Mouse (Mus musculus) CD4-positive helper T cell, adult 2 months (primary cell): Measurements from ENCODE around the gene Leng1.
"Not testable (repeated sequence)": the region's sequence is repeated elsewhere in the genome, so short reads cannot be mapped to it uniquely, and the experiment has no call there.

Source experiments
- DNase-seq: peaks from one replicate; pipeline ENCODE4 v3.0.0-alpha.2; 2012; ENCODE audit warnings: low read depth, missing footprints, low spot score

Gene Leng1

DNA sequence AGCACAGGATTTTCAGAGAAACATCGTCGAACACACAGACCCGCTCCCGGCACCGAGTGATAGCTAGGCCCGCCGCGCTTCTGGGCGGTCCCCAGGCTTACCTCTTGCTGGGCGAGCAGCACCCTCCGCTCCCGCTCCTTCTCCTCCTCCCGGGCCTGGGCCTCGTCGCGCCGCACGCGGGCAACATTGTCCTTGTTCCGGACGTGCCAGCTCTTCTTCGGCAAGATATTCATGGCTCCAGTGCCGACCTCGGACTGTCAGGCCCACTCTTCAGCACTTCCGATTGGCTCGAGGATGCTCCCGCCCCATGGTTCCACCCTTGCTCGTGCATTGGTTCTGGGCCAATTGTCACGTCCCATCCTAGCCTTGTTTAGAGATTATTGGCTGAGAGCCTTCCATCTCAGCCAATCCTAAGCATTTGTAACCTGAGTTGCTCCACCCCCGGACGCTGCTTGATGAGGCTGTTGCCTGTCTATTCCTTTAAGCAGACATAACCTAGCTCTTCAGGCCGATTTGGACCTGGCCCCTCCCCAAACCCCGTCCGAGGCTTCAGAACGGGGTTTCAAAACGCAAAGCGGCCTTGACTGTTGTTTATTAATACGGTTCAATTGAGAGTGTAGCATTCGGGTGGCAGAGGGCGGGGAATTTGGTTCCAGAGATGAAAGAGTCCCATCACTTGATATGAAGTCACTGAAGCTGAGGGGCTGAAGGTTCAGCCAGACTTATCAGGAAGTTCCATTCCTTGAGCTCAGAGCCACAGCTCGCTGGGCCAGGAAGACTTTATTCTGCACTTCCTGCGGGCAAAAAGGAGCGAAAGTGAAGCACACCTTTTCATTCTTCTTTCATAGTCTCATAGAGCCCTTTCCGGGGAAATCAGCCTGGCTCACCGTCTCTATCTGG is at the start of gene Leng1:
Leng1 (minus strand) TSS at position 626 of the 900 bp plus-strand sequence.
- DNase-seq, result peak; percentile 97

DNA sequence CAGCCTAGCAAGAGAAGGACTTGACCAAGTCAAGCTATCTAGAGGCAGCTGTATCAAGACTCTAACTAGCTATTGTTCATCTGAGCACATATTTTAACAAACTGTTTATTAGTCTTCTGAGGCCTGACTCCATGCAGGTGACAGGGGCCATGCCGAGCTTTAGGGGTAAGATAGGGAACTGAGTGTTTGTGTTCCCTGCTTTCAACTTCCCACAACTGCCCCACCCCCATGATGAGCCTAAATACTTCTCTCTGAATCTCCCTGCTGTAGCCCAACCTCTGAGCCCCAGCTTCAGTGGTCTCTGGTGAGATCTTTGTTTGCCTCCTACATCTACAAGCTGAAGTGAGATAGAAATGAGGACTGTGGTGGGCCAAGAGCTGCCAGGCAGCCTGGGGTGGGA is 49.6 kb upstream of the Leng1 start:
- DNase-seq, result no peak

DNA sequence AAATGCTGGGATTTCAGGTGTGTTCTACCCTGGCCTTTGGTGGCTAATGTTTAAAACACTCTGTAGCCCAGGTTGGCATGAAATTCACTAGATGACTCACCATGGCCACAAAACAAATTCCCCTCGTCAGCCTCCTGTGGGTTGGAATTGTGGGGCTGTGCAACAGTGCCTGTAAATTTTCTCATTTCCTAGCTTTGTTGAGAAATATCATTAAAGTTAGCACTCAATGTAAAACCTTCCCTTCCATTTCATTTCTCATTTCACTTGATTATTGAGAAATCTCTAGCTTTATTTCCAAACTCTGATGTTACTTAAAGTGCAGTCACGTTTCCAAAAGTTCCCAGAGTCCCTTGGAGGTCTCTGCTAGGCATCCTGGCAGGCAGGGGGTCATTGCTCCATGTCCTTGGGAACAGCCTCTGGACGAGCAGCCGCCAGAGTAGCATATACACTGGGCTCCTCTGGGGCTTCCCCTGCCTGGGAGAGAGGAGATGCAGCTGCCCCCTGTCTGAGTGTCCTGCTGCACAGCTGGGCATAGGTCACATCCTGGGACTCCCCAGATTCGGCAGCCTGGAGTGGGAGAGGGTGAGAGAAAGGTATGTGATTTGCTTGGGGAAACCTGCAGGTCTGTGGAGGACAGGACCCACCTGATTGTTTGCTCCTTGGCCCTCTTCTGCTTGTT is 46.8 kb upstream of the Leng1 start:
- DNase-seq, result no peak

DNA sequence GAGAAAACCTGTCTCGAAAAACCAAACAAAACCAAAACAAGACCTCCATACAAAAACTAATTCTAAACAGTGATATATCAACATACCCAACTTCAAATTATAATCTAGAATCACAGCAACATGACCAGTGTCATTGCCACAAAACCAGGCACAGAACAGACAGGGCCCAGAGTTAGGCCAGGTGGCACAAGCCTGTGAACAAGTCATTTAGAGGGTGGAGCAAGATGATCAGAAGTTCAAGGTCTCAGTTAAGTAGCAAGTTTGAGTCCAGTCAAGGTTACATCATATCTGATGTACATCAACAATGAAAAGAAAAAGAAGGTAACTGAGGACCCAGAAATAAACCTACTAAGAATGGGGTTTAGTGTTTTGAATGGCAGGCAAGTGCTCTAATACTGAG is 43.4 kb upstream of the Leng1 start:
- DNase-seq, result no peak

DNA sequence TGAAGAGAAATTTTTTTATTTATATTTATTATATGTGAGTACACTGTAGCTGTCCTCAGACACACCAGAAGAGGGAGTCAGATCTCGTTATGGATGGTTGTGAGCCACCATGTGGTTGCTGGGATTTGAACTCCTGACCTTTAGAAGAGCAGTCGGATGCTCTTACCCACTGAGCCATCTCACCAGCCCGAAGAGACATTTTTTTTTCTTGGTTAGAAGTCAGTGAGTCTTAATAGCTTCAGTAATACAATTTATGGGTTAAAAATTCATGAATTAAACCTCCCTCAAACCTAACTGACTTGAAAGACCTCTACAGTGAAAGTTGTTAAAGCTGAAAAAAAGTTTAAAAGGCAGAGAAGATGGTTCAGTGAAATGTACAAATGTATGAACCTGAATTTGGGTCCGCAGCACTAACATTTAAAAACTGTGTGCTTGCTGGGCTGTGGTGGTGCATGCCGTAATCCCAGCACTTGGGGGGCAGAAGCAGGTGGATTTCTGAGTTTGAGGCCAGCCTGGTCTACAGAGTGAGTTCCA is 42.9 kb upstream of the Leng1 start:
- DNase-seq, result not testable (repeated sequence)

DNA sequence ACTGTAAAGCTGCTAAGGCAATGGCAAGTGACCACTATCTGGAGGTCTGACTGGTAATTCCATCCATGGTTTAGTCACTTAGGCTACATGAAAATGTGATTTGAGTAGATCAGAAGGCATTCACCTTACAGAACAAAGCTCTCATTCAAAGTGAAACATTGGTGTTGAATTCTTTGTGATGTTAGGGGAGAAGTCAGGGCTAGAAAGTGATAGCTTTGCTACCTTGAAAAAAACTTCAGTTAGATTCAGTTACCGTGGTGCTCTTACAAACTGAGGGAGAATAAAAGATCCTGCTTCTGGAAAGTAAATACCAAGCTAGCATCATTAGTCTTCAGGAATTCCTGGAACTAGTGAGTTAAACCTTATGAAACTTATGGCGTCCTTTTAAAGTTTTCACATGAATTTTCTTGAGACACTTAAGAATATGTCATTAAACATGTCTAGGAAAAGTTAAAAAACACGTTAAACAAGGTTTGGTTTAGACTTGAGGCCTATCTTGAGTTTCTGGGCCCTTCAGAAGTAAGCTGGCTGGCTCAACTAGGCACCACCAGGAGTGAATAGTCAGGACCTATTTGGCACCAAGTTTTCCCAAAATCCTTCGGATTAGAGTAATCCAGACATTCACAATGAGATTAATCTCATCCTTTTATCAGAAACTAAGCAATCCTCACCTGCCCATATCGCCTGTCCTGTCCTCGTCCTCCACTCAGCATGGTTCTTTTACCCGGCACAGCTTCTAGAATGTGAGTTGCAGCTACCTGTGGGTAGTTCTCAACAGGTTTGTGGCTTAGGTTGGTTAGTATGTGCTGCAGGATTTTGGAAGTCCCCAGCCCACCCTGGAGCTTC is 42.2 kb upstream of the Leng1 start:
- DNase-seq, result no peak

DNA sequence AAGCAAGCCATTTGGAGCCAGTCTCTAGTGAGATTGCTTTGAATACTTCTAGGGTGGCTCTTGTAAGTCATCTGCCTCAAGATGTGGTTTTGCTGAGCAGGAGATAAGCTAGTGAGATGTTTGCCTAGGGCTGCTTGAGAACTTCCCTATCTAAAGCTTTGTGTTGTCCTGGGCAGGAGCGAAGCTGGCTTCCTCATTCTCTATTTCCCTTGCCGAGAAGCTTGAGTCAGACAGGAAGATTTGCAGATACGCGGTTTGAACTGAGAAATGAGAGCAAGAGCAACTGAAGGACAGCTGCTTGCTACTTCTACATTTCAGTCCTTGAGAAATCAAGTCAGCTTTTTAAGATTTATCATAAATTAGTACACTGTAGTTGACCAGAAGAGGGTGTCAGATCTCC is 41.4 kb upstream of the Leng1 start:
- DNase-seq, result peak; percentile 66

DNA sequence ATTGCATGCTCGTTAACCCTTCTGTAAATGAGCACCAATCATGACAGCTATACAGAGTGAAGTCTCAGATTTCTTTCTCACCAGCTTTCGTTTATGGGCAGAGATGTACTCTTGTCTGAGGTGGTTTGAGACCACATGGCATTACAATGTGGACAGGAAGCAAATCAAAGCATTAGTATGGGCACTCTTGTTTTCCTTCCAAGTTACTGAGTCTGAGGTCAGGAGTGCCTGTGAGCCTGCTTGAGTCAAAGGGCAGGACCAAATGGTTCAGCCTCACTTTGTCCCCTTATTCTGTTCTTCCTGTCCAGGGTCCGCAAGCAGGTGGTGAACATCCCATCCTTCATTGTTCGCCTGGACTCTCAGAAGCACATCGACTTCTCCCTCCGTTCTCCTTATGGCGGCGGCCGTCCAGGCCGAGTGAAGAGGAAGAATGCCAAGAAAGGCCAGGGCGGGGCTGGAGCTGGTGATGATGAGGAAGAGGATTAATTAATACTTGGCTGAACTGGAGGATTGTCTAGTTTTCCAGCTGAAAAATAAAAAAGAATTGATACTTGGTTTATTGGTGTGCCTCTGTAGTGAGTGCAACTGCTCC is 40.8 kb upstream of the Leng1 start:
- DNase-seq, result no peak

DNA sequence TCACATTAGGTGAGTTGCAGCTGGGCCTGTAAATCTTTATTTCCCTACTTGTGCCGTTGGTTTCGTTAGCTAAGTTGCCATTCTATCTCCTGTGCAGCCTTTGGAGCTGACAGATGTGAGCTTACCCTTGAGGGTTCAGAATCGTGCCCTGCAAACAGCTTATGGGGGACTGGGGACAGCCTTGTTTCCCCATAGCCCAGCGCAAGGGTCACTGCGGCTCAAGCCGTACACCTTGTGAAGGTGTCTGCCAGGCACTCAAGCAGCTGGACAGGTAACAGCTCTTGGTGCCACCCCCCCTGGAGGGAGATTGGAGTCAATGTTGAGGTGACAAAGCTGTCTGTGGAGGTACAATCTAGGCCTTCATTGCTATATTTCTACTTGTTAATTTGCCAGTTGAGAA is 40.3 kb upstream of the Leng1 start:
- DNase-seq, result no peak

DNA sequence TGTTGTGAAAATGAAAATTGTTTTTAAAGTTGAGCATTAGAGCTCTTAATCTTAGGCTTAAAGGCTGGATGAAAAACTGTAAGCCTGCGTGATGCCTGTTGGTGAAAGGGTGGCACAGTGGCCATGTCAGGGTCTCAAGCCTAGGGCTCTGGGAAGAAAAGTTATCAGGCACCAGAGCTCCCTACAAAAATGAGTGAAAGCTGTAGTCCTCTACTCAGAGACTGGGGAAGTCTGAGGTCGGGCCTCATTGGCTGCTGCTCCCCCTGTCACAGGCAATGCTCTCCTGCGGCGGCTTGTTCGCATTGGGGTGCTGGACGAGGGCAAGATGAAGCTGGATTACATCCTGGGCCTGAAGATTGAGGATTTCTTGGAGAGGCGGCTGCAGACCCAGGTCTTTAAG is 39.8 kb upstream of the Leng1 start:
- not testable (repeated sequence) for DNase-seq

DNA sequence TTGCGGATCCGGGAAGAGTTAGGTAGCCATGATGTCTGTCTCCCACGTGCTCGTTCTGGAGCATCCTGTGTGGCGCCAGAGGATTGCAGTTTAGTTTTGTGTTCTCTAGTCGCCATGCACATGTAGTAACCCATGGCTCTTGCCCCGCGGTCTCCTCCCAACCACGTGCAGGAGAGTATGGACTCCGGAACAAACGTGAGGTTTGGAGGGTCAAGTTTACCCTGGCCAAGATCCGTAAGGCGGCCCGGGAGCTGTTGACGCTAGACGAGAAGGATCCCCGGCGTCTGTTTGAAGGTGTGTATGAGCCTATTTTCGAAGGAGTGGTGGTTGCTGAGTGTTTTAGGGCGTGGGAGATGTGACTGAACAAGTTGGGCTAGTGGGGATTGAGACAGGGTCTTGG is 38.8 kb upstream of the Leng1 start:
- no peak for DNase-seq

DNA sequence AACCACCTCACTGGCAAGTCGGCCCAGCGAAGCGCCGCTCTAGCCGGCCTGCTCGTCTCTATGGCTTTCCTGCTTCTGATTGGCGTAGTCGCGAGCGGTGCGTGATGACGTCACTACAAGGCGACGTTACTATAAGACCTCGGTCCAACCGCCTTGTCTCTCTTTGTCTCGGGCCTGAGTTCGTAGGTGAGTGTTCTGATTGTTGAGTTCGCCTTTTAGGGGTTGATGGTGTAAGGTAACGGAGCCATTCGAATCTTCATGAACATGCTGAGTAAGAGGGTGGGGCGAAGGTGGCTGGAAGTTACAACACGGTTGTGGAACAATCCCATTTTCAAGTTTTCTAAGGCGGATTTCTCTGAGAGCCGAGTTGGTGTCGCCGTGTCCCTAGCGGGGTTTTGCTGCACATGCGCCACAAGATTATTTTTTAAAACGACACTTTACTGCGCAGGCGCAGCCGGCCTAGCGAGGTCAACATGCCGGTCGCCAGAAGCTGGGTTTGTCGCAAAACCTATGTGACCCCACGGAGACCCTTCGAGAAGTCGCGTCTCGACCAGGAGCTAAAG is 38.3 kb upstream of the Leng1 start, which contains the start of gene Rps9:
Rps9 (plus strand) TSS at position 115 of the 563 bp plus-strand sequence.
- peak; percentile 98 for DNase-seq

DNA sequence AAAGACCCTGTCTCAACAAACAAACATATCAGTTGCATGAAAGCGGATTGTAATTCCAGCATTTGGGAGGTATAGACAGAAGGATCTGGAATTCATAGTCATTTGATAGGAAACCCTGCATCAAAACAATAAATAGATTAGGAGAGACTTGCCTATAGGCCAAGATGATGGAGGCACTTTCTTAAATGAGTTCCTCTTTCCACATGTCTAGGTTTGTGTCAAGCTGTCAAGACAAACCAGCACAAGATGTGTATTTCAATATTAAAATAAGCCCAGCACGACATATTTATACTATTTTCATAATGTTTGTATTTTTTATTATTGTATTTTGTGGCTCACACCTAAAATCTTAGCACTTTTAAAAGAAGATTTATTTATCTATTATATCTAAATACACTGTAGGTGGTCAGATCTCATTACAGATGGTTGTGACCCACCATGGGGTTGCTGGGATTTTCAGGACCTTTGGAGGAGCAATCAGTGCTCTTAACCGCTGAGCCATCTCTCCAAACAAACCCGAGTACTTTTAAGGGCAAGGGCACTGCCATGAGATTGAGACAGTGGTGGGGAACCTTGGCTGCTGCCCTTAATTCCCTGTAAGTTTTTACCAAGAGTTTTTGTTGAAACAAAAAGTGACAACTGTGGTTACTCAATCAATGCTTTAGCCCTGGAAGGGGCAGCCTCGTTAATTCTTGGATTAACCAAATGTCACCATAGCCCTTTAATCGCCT is 37.7 kb upstream of the Leng1 start:
- DNase-seq, result no peak

DNA sequence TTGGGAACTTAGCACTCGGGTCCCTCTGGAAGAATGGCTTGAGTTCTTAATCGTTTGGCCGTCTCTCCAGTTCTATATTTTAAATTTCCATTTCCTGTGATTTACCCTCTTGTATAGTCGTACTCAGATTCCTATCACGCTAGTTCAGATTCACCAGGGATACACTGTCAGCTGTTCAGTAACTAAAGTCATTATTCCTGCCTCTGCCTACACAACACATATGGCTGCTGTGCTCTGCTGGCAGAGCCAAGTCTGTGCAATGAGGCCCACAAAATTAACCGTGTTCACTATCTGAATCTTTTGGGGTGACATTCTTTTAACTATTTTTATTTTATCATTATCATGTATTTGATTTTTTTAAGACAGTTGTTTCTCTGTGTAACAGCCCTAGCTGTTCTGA is 32.8 kb upstream of the Leng1 start:
- DNase-seq, result no peak

DNA sequence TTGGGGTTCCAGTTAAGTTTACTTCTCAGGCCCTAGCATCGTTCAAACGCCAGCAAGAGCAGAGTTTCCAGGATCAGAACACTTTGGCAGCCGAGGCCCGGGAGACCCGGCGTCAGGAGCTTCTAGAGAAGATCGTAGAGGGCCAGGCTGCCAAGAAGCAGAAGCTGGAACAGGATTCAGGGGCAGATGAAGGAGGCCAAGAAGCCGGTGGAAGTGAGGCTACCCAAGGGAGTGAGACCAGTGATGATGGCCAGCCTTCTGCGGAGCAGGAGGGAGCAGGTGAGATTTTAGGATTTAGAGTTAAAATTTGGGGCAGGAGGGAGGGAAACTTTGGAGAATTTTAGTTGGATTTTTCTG is 29.3 kb upstream of the Leng1 start:
- DNase-seq, result not testable (repeated sequence)

DNA sequence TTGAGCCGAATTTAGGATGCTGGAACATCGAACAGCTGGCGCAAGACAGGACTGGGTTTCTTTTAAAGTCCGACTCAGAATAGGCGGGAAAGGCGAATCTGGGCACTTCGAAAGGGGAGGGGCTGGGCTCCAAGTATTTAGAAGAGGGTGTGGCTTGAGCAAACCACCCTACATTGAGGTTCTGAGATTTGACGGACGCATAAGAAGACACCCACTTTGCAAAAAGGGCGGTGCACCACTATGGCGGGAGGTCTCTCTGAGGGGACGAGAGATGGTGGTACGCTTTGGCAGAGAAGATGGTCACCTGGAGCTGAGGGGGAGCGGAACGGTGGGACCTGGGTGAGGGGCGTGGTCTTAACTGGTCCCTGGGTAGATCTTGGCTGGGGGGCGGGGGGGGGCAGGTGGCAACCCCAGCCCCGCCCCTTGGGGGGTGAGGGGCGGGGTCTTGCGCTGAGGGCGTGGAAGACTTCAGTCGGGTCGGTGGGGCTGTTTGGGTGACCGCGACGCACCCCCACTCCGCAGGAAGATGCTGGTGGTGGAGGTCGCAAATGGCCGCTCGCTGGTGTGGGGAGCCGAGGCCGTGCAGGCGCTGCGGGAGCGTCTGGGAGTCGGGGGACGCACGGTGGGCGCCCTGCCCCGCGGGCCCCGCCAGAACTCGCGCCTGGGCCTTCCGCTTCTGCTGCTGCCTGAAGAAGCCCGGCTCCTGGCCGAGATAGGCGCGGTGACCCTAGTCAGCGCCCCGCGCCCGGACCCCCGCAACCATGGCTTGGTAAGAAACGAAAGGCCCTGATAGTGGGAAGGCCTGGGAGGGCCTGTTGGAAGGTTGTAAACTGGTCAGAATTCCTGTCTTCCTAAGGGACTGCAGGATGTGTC is 28.7 kb upstream of the Leng1 start:
- peak; percentile 91 for DNase-seq

DNA sequence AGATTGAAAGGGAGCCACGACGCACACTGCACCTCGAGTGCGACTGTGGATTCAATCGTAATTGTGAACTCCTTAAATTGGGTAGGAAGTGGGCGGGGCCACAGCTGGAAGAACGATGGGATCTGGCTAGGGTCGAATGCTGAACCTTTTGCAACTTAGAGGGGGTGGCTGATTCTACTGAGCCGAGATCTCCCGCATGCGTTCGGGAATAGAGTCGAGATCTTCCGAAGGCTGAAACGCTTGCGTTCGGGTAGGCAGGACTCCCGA is 28.1 kb upstream of the Leng1 start:
- no peak for DNase-seq

DNA sequence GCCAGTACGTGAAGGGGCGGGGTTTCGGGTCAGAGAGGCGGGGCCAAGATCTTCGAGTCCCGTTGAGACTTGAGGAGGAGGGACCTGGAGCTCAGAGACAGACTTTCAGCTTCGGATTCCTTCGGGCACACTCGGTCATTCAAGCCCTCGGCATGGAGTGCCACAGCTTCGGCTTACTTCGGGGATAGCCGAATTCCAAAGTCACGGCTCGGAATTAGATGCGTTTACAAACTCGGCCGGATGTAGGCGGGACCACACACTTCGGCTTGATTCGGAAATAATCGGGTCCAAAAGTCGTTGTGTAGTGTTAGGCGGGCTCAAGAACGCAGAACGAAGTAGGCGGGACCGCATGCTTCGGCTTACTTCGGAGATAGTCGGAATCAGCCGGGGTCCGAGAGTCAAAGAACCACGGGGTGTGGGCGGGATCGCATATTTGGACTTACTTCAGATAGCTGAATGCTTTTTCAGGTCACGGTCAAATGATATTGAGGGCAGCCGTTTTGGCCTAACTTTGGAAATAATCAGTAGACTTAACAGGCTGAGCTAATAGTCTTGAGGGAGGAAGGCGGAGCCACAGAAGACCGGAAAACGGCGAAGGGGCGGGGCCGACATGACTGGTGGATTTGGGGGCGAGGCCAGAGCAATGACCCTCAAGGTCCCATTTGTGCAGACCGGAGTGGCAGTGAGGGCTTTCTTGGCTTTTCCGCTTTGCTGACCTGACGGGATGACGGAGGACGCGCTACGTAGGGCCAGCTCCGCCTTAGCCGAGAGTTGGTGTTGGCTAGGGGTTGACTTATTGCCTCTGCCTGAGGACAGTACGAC is 27.6 kb upstream of the Leng1 start, which contains the start of gene Mboat7:
Mboat7 (minus strand) TSS at position 537 of the 822 bp plus-strand sequence.
- peak; percentile 98 for DNase-seq
